Mouse (Mus musculus): ENCODE results near the gene Stard13. TPM values are rescaled to one million over a fixed set of nuclear protein-coding genes. Genes with fewer than 3 reads are reported as not detected.

The Stard13 gene
- total and polyA plus RNA-seq, 2 experiments = 7.8 to 21.3 TPM

- H3K36me3 ChIP-seq (ENCODE audit: control insufficient read depth, insufficient read depth, low read length) = no peaks in the 10 kb centered on the region
- H3K9ac ChIP-seq (ENCODE audit: low read depth, low read length) = 0 out of 2 replicates have a peak overlapping the region, but pooled peaks have one; percentile 5
- H3K4me3 ChIP-seq (ENCODE audit: insufficient read depth, low read depth, low read length) = no peak overlapping the region
- peaks cover 39% of the 10 kb centered on the region; the same call in 1 of the 2 replicates for H3K79me2 ChIP-seq (ENCODE audit: control insufficient read depth, insufficient read depth, low read length)
- H3K27me3 ChIP-seq (ENCODE audit: control insufficient read depth, insufficient read depth, low read length) = no peaks in the 10 kb centered on the region
- TF ChIP-seq CTCF (IDR thresholded peaks at IDR 0.05; ENCODE audit: low read depth, low read length) (no peak), POLR2A (IDR thresholded peaks at IDR 0.05; ENCODE audit: extremely low read depth, insufficient read depth, low read length) (no peak)
- H3K27ac ChIP-seq (replicated peaks; ENCODE audit: insufficient read depth, low read depth, low read length) = peak overlapping the region; percentile 72
- 18% methylated on average over 8 of the region's 8 CpGs for WGBS
- peaks cover 16% of the 10 kb centered on the region for H3K4me1 ChIP-seq (ENCODE audit: control insufficient read depth, insufficient read depth, low read length)
- DNase-seq (ENCODE audit: extremely low read depth, low read depth, low spot score) = peak; percentile 94
Observed at GRCm38 (mm10) chr5:151135078-151135826, 98.4 kb downstream of the Stard13 start.

GRCm38 (mm10) chr5:151134202-151134601 lies 99.4 kb downstream of the Stard13 start:
- no peak overlapping the region for H3K4me3 ChIP-seq (ENCODE audit: insufficient read depth, low read depth, low read length)
- H3K27ac ChIP-seq (replicated peaks; ENCODE audit: insufficient read depth, low read depth, low read length) = no peak overlapping the region
- 97% methylated on average over 4 of the region's 4 CpGs for WGBS
- no peak overlapping the region for H3K9ac ChIP-seq (ENCODE audit: low read depth, low read length)
- H3K36me3 ChIP-seq (ENCODE audit: control insufficient read depth, insufficient read depth, low read length) = no peaks in the 10 kb centered on the region
- TF ChIP-seq CTCF (IDR thresholded peaks at IDR 0.05; ENCODE audit: low read depth, low read length) (no peak), POLR2A (IDR thresholded peaks at IDR 0.05; ENCODE audit: extremely low read depth, insufficient read depth, low read length) (no peak)
- peaks cover 40% of the 10 kb centered on the region; the same call in 1 of the 2 replicates for H3K79me2 ChIP-seq (ENCODE audit: control insufficient read depth, insufficient read depth, low read length)
- no peak for DNase-seq (ENCODE audit: extremely low read depth, low read depth, low spot score)
- no peaks in the 10 kb centered on the region for H3K27me3 ChIP-seq (ENCODE audit: control insufficient read depth, insufficient read depth, low read length)
- peaks cover 16% of the 10 kb centered on the region for H3K4me1 ChIP-seq (ENCODE audit: control insufficient read depth, insufficient read depth, low read length)

GRCm38 (mm10) chr5:151133744-151134143 lies 99.9 kb downstream of the Stard13 start:
- no peak overlapping the region for H3K27ac ChIP-seq (replicated peaks; ENCODE audit: insufficient read depth, low read depth, low read length)
- no peaks in the 10 kb centered on the region for H3K27me3 ChIP-seq (ENCODE audit: control insufficient read depth, insufficient read depth, low read length)
- peaks cover 16% of the 10 kb centered on the region for H3K4me1 ChIP-seq (ENCODE audit: control insufficient read depth, insufficient read depth, low read length)
- H3K9ac ChIP-seq (ENCODE audit: low read depth, low read length) = no peak overlapping the region
- peaks cover 40% of the 10 kb centered on the region; the same call in 1 of the 2 replicates for H3K79me2 ChIP-seq (ENCODE audit: control insufficient read depth, insufficient read depth, low read length)
- TF ChIP-seq POLR2A (IDR thresholded peaks at IDR 0.05; ENCODE audit: extremely low read depth, insufficient read depth, low read length) = no peak
- 91% methylated on average over 14 of the region's 14 CpGs for WGBS
- no peaks in the 10 kb centered on the region for H3K36me3 ChIP-seq (ENCODE audit: control insufficient read depth, insufficient read depth, low read length)
- no peak overlapping the region for H3K4me3 ChIP-seq (ENCODE audit: insufficient read depth, low read depth, low read length)
- no peak for DNase-seq (ENCODE audit: extremely low read depth, low read depth, low spot score)

- peaks cover 42% of the 10 kb centered on the region; the same call in 1 of the 2 replicates for H3K79me2 ChIP-seq (ENCODE audit: control insufficient read depth, insufficient read depth, low read length)
- H3K27me3 ChIP-seq (ENCODE audit: control insufficient read depth, insufficient read depth, low read length) = no peaks in the 10 kb centered on the region
- no peak for DNase-seq (ENCODE audit: extremely low read depth, low read depth, low spot score)
- no peak overlapping the region for H3K9ac ChIP-seq (ENCODE audit: low read depth, low read length)
- no peak overlapping the region for H3K27ac ChIP-seq (replicated peaks; ENCODE audit: insufficient read depth, low read depth, low read length)
- no peaks in the 10 kb centered on the region for H3K36me3 ChIP-seq (ENCODE audit: control insufficient read depth, insufficient read depth, low read length)
- 68% methylated on average over 2 of the region's 2 CpGs for WGBS
- H3K4me3 ChIP-seq (ENCODE audit: insufficient read depth, low read depth, low read length) = no peak overlapping the region
- TF ChIP-seq CTCF (IDR thresholded peaks at IDR 0.05; ENCODE audit: low read depth, low read length) (no peak), POLR2A (IDR thresholded peaks at IDR 0.05; ENCODE audit: extremely low read depth, insufficient read depth, low read length) (no peak)
- H3K4me1 ChIP-seq (ENCODE audit: control insufficient read depth, insufficient read depth, low read length) = no peaks in the 10 kb centered on the region
Observed at GRCm38 (mm10) chr5:151129762-151130161, 103.9 kb downstream of the Stard13 start.

- peaks cover 28% of the 10 kb centered on the region; the same call in 1 of the 2 replicates for H3K79me2 ChIP-seq (ENCODE audit: control insufficient read depth, insufficient read depth, low read length)
- H3K4me1 ChIP-seq (ENCODE audit: control insufficient read depth, insufficient read depth, low read length) = no peaks in the 10 kb centered on the region
- no peaks in the 10 kb centered on the region for H3K36me3 ChIP-seq (ENCODE audit: control insufficient read depth, insufficient read depth, low read length)
- no peak overlapping the region for H3K9ac ChIP-seq (ENCODE audit: low read depth, low read length)
- no peak overlapping the region for H3K4me3 ChIP-seq (ENCODE audit: insufficient read depth, low read depth, low read length)
- no peak overlapping the region for H3K27ac ChIP-seq (replicated peaks; ENCODE audit: insufficient read depth, low read depth, low read length)
- no peak for DNase-seq (ENCODE audit: extremely low read depth, low read depth, low spot score)
- no peaks in the 10 kb centered on the region for H3K27me3 ChIP-seq (ENCODE audit: control insufficient read depth, insufficient read depth, low read length)
- 60% methylated on average over 6 of the region's 6 CpGs for WGBS
- TF ChIP-seq CTCF (IDR thresholded peaks at IDR 0.05; ENCODE audit: low read depth, low read length) (no peak), POLR2A (IDR thresholded peaks at IDR 0.05; ENCODE audit: extremely low read depth, insufficient read depth, low read length) (no peak)
Observed at GRCm38 (mm10) chr5:151127298-151127717, 106.3 kb downstream of the Stard13 start.

GRCm38 (mm10) chr5:151126608-151127005 lies 107.0 kb downstream of the Stard13 start:
- Histone ChIP-seq H3K27ac (replicated peaks; ENCODE audit: insufficient read depth, low read depth, low read length) (no peak overlapping the region), H3K4me1 (ENCODE audit: control insufficient read depth, insufficient read depth, low read length) (no peaks in the 10 kb centered on the region), H3K36me3 (ENCODE audit: control insufficient read depth, insufficient read depth, low read length) (no peaks in the 10 kb centered on the region), H3K4me3 (ENCODE audit: insufficient read depth, low read depth, low read length) (no peak overlapping the region), H3K79me2 (ENCODE audit: control insufficient read depth, insufficient read depth, low read length) (peaks cover 25% of the 10 kb centered on the region), H3K9ac (ENCODE audit: low read depth, low read length) (no peak overlapping the region), H3K27me3 (ENCODE audit: control insufficient read depth, insufficient read depth, low read length) (no peaks in the 10 kb centered on the region)
- TF ChIP-seq POLR2A (IDR thresholded peaks at IDR 0.05; ENCODE audit: extremely low read depth, insufficient read depth, low read length) (no peak), CTCF (IDR thresholded peaks at IDR 0.05; ENCODE audit: low read depth, low read length) (no peak)
- no peak for DNase-seq (ENCODE audit: extremely low read depth, low read depth, low spot score)
- 89% methylated on average over 10 of the region's 10 CpGs for WGBS
